Mouse (Mus musculus) forebrain, postnatal 0 days (tissue): ENCODE measurements around the gene Fmo4. TPM values are rescaled to one million over a fixed set of nuclear protein-coding genes. Genes with fewer than 3 reads are reported as not detected.

ENCODE experiments used
- ATAC-seq: fragments of 200-750 bp; cut with Nextera tagmentation; 2 replicates; pipeline ENCODE4 v1.8.0; 2017; ENCODE audit warnings: mild to moderate bottlenecking, moderate library complexity
- DNase-seq: peaks from one replicate; pipeline ENCODE4 v3.0.0-alpha.2; 2015
- H3K27ac ChIP-seq: fragments of 300-500 bp; sonication (generic); 2 replicates; pipeline ENCODE4 v1.5.1; 2014; ENCODE audit warnings: low read depth, mild to moderate bottlenecking, antibody characterized with exemption, low read length, moderate library complexity, mixed read lengths
- H3K27me3 ChIP-seq: fragments of 300-500 bp; sonication (generic); 2 replicates; pipeline ENCODE4 v1.6.1; 2014; ENCODE audit warnings: mild to moderate bottlenecking, low read length, mixed read lengths; ENCODE audit not compliant: insufficient read depth
- H3K36me3 ChIP-seq: fragments of 300-500 bp; sonication (generic); 2 replicates; pipeline ENCODE4 v1.6.1; 2014; ENCODE audit warnings: mild to moderate bottlenecking, moderate library complexity; ENCODE audit not compliant: insufficient read depth
- H3K4me1 ChIP-seq: fragments of 300-500 bp; sonication (generic); 2 replicates; pipeline ENCODE4 v1.6.1; 2014; ENCODE audit warnings: antibody characterized with exemption; ENCODE audit not compliant: insufficient read depth
- H3K4me2 ChIP-seq: fragments of 300-500 bp; sonication (generic); 2 replicates; pipeline ENCODE4 v1.6.1; 2014; ENCODE audit warnings: low read depth, mild to moderate bottlenecking, moderate library complexity
- H3K4me3 ChIP-seq: fragments of 300-500 bp; sonication (generic); 2 replicates; pipeline ENCODE4 v1.5.1; 2014; ENCODE audit warnings: low read depth, low read length, mixed read lengths
- H3K9ac ChIP-seq: fragments of 300-500 bp; sonication (generic); 2 replicates; pipeline ENCODE4 v1.6.1; 2014; ENCODE audit warnings: mild to moderate bottlenecking
- H3K9me3 ChIP-seq: fragments of 300-500 bp; sonication (generic); 2 replicates; pipeline ENCODE4 v1.6.1; 2016; ENCODE audit warnings: low read length
- CTCF ChIP-seq: sonication (generic); IDR thresholded peaks from 2 replicates; pipeline ENCODE4 v1.5.1; 2016; ENCODE audit warnings: antibody characterized with exemption, control low read depth, low read depth
- WGBS: fragments of 180-500 bp; shearing (Covaris S2); extraction: QIAGEN DNeasy Blood & Tissue Kit; methylation state at CpG from one replicate; pipeline ENCODE4 v1.1.7; 2014; 5-methylcytosine and 5-hydroxymethylcytosine counted together
- polyA plus RNA-seq: library from polyadenylated mRNA; unstranded; fragments of >200 nt; fragmentation: Nextera tagmentation; extraction: Ambion mirVana; gene quantifications from 2 replicates; pipeline ENCODE4 v1.2.1, GENCODE M21; 2015
- total RNA-seq: library from RNA; depleted of rRNA; stranded (reverse); fragments of >200 nt; gene quantifications from 2 replicates; pipeline ENCODE4 v1.2.3, GENCODE M21; 2014

Gene Fmo4
- total and polyA plus RNA-seq, 2 experiments from 2014 or later, result 0.17 to 0.76 TPM

- no peaks in the 10 kb centered on the region for H3K4me1 ChIP-seq
- no peaks in the 10 kb centered on the region for H3K27me3 ChIP-seq
- no peaks in the 10 kb centered on the region for H3K36me3 ChIP-seq
- no peak overlapping the region for H3K9ac ChIP-seq
- H3K27ac ChIP-seq, result no peak overlapping the region
- H3K9me3 ChIP-seq, result no peaks in the 10 kb centered on the region
- ATAC-seq (no peak), DNase-seq (no peak)
- no peak overlapping the region for H3K4me2 ChIP-seq
- H3K4me3 ChIP-seq, result no peak overlapping the region
- TF ChIP-seq CTCF, result no peak
- WGBS, result 88% methylated on average over 3 of the region's 3 CpGs
These were observed 40.2 kb upstream of the Fmo4 start for GRCm38 (mm10) chr1:162853812-162854482.

GRCm38 (mm10) chr1:162847554-162847953 lies 33.8 kb upstream of the Fmo4 start:
- DNase-seq, result no peak
- Histone ChIP-seq H3K4me1 (no peaks in the 10 kb centered on the region), H3K27me3 (no peaks in the 10 kb centered on the region), H3K9me3 (no peaks in the 10 kb centered on the region), H3K9ac (no peak overlapping the region), H3K4me3 (no peak overlapping the region), H3K36me3 (no peaks in the 10 kb centered on the region), H3K4me2 (no peak overlapping the region), H3K27ac (no peak overlapping the region)
- no peak for ATAC-seq
- no peak for TF ChIP-seq CTCF
- 97% methylated on average over 6 of the region's 6 CpGs for WGBS

- H3K27ac ChIP-seq, result no peak overlapping the region
- no peaks in the 10 kb centered on the region for H3K4me1 ChIP-seq
- ATAC-seq (no peak), DNase-seq (no peak)
- H3K9ac ChIP-seq, result no peak overlapping the region
- no peaks in the 10 kb centered on the region for H3K9me3 ChIP-seq
- no peaks in the 10 kb centered on the region for H3K27me3 ChIP-seq
- H3K36me3 ChIP-seq, result no peaks in the 10 kb centered on the region
- 95% methylated on average over 9 of the region's 9 CpGs for WGBS
- H3K4me2 ChIP-seq, result no peak overlapping the region
- H3K4me3 ChIP-seq, result no peak overlapping the region
- TF ChIP-seq CTCF, result no peak
These were observed 26.4 kb upstream of the Fmo4 start for GRCm38 (mm10) chr1:162840211-162840610.

- H3K36me3 ChIP-seq, result no peaks in the 10 kb centered on the region
- H3K9me3 ChIP-seq, result no peaks in the 10 kb centered on the region
- no peaks in the 10 kb centered on the region for H3K27me3 ChIP-seq
- no peaks in the 10 kb centered on the region for H3K4me1 ChIP-seq
- no peak overlapping the region for H3K27ac ChIP-seq
- no peak for TF ChIP-seq CTCF
- no peak for ATAC-seq
- no peak for DNase-seq
- H3K4me2 ChIP-seq, result no peak overlapping the region
- H3K4me3 ChIP-seq, result no peak overlapping the region
- 97% methylated on average over 6 of the region's 6 CpGs for WGBS
- H3K9ac ChIP-seq, result no peak overlapping the region
These were observed 25.2 kb upstream of the Fmo4 start for GRCm38 (mm10) chr1:162838976-162839375.

- TF ChIP-seq CTCF, result no peak
- H3K9ac ChIP-seq, result no peak overlapping the region
- 79% methylated on average over 5 of the region's 5 CpGs for WGBS
- no peak for ATAC-seq
- H3K9me3 ChIP-seq, result no peaks in the 10 kb centered on the region
- no peak overlapping the region for H3K27ac ChIP-seq
- no peaks in the 10 kb centered on the region for H3K27me3 ChIP-seq
- no peak overlapping the region for H3K4me2 ChIP-seq
- H3K4me1 ChIP-seq, result 0 out of 2 replicates have a peak, but pooled peaks cover 6% of the 10 kb centered on the region
- 0 out of 2 replicates have a peak, but pooled peaks cover 3% of the 10 kb centered on the region for H3K36me3 ChIP-seq
- H3K4me3 ChIP-seq, result no peak overlapping the region
- DNase-seq, result no peak
These were observed 20.6 kb upstream of the Fmo4 start for GRCm38 (mm10) chr1:162834342-162834741.

- H3K4me3 ChIP-seq, result no peak overlapping the region
- 0 out of 2 replicates have a peak, but pooled peaks cover 3% of the 10 kb centered on the region for H3K36me3 ChIP-seq
- H3K4me1 ChIP-seq, result 0 out of 2 replicates have a peak, but pooled peaks cover 6% of the 10 kb centered on the region
These were observed 18.8 kb upstream of the Fmo4 start for GRCm38 (mm10) chr1:162832574-162832953.

GRCm38 (mm10) chr1:162831838-162832573 lies 18.2 kb upstream of the Fmo4 start:
- H3K9ac ChIP-seq, result no peak overlapping the region

More at GRCm38 (mm10) chr1:162832574-162832953, 18.8 kb upstream of the Fmo4 start:
- DNase-seq (no peak), ATAC-seq (peak; percentile 45)
- no peak overlapping the region for H3K27ac ChIP-seq
- no peak for TF ChIP-seq CTCF
- H3K27me3 ChIP-seq, result no peaks in the 10 kb centered on the region
- H3K9ac ChIP-seq, result no peak overlapping the region
- 15% methylated on average over 5 of the region's 5 CpGs for WGBS
- no peaks in the 10 kb centered on the region for H3K9me3 ChIP-seq
- H3K4me2 ChIP-seq, result peak overlapping the region; percentile 31

More at GRCm38 (mm10) chr1:162831838-162832573, 18.2 kb upstream of the Fmo4 start:
- Histone ChIP-seq H3K36me3 (0 out of 2 replicates have a peak, but pooled peaks cover 3% of the 10 kb centered on the region), H3K4me2 (peak overlapping the region; percentile 31), H3K27ac (peak overlapping the region; percentile 69), H3K9me3 (no peaks in the 10 kb centered on the region), H3K27me3 (no peaks in the 10 kb centered on the region), H3K4me3 (no peak overlapping the region), H3K4me1 (0 out of 2 replicates have a peak, but pooled peaks cover 6% of the 10 kb centered on the region)
- TF ChIP-seq CTCF, result no peak
- under 1% methylated on average over 5 of the region's 5 CpGs for WGBS
- DNase-seq (peak; percentile 76), ATAC-seq (peak; percentile 96)
